Mouse (Mus musculus) left cerebral cortex, adult 6 months (tissue): ENCODE measurements around the gene Ube2i. TPM values are rescaled to one million over a fixed set of nuclear protein-coding genes. Genes with fewer than 3 reads are reported as not detected.

Experiments used
- long read RNA-seq, 2 experiments: library from polyadenylated mRNA; unstranded; transcript quantifications; one replicate each; pipeline ENCODE4 v2.0.0; 2019 to 2020
- polyA plus RNA-seq: library from polyadenylated mRNA; unstranded; fragments of <200 nt; fragmentation: Nextera tagmentation; gene quantifications from 2 replicates; pipeline ENCODE4 v1.2.3, GENCODE M21; 2021

Ube2i gene
- polyA plus RNA-seq = 202 and 227 TPM in 2 replicates
- long read RNA-seq, experiment 1, transcript Ube2i-208 (8 exons, 1,286 nt) = minor isoform, 27 of 1,623 reads
- long read RNA-seq, experiment 1, transcript Ube2i-213 (7 exons, 824 nt) = major isoform, 1,392 of 1,623 reads
- long read RNA-seq, experiment 1, transcript Ube2i-211 (7 exons, 890 nt) = minor isoform, 29 of 1,623 reads
- long read RNA-seq, experiment 1, transcript Ube2i-214 (3 exons, 1,144 nt) = minor isoform, 16 of 1,623 reads
- long read RNA-seq, experiment 1, partial matches to known transcripts = 55 of 1,623 reads
- long read RNA-seq, experiment 1, other reads (novel, unspliced or antisense) = 93 of 1,623 reads
- long read RNA-seq, experiment 2, transcript Ube2i-213 (7 exons, 824 nt) = major isoform, 248 of 330 reads
- long read RNA-seq, experiment 2, partial matches to known transcripts = 19 of 330 reads
- long read RNA-seq, experiment 2, other reads (novel, unspliced or antisense) = 51 of 330 reads

GRCm38 (mm10) chr17:25274571-25275346, at the start of gene Ube2i:
TSS of gene Ube2i (minus strand) at chr17:25274622.

GRCm38 (mm10) chr17:25318354-25318753, 43.9 kb upstream of the Ube2i start, which contains the start of gene Prss29:
TSS of gene Prss29 (plus strand) at chr17:25318654.

GRCm38 (mm10) chr17:25308346-25308745, 33.9 kb upstream of the Ube2i start, which contains the start of gene Prss28:
TSS of gene Prss28 (plus strand) at chr17:25308646.

GRCm38 (mm10) chr17:25298094-25298493, 23.7 kb upstream of the Ube2i start, which contains the start of gene Prss34:
TSS of gene Prss34 (plus strand) at chr17:25298394.

GRCm38 (mm10) chr17:25256140-25256754, 18.2 kb downstream of the Ube2i start, which contains the start of gene Baiap3:
TSS of gene Baiap3 (minus strand) at chr17:25256364.

GRCm38 (mm10) chr17:25239695-25240636, 34.5 kb downstream of the Ube2i start, which contains the start of the genes Gnptg and Tsr3:
TSS of gene Gnptg (minus strand) at chr17:25240124.
TSS of gene Tsr3 (plus strand) at chr17:25240170.

Other genes starting within 250 kb of the Ube2i start
- gene Tmem204, start 191.0 kb downstream of the Ube2i start, polyA plus RNA-seq = 12.0 and 13.3 TPM in 2 replicates
- 7.1 and 7.9 TPM in 2 replicates for gene Telo2, start 158.7 kb downstream of the Ube2i start, polyA plus RNA-seq
- gene Ptx4, start 153.9 kb downstream of the Ube2i start, polyA plus RNA-seq = not detected in 2 replicates
- 25.3 and 35.1 TPM in 2 replicates for gene Clcn7, start 141.2 kb downstream of the Ube2i start, polyA plus RNA-seq
- not detected in 2 replicates for gene Ccdc154, start 112.2 kb downstream of the Ube2i start, polyA plus RNA-seq
- not detected in 2 replicates for gene Gm38655, start 99.2 kb downstream of the Ube2i start, polyA plus RNA-seq
- gene BC003965, start 90.1 kb downstream of the Ube2i start, polyA plus RNA-seq = 22.1 and 26.2 TPM in 2 replicates
- 11.8 and 14.0 TPM in 2 replicates for gene Unkl, start 86.2 kb downstream of the Ube2i start, polyA plus RNA-seq
- 112 and 121 TPM in 2 replicates for gene Gnptg, start 34.5 kb downstream of the Ube2i start, polyA plus RNA-seq
- gene Tsr3, start 34.5 kb downstream of the Ube2i start, polyA plus RNA-seq = 51.9 and 58.2 TPM in 2 replicates
- gene Baiap3, start 18.3 kb downstream of the Ube2i start, polyA plus RNA-seq = 3.1 and 5.1 TPM in 2 replicates
- gene Prss34, start 23.8 kb upstream of the Ube2i start, polyA plus RNA-seq = not detected in 2 replicates
- gene Prss28, start 34.0 kb upstream of the Ube2i start, polyA plus RNA-seq = not detected in 2 replicates
- not detected in 2 replicates for gene Prss29, start 44.0 kb upstream of the Ube2i start, polyA plus RNA-seq
- not detected in 2 replicates for gene Tpsab1, start 70.9 kb upstream of the Ube2i start, polyA plus RNA-seq
- not detected in 2 replicates for gene Tpsb2, start 91.7 kb upstream of the Ube2i start, polyA plus RNA-seq
- gene Tpsg1, start 94.7 kb upstream of the Ube2i start, polyA plus RNA-seq = not detected in 2 replicates
- gene Cacna1h, start 159.2 kb upstream of the Ube2i start, polyA plus RNA-seq = 7.7 and 8.6 TPM in 2 replicates
- gene Tekt4, start 180.0 kb upstream of the Ube2i start, polyA plus RNA-seq = 0.15 and 0.77 TPM in 2 replicates
- gene Sstr5, start 222.7 kb upstream of the Ube2i start, polyA plus RNA-seq = 0.23 and 0.34 TPM in 2 replicates